Mouse (Mus musculus): ENCODE results near the gene Gm45337.

DNA sequence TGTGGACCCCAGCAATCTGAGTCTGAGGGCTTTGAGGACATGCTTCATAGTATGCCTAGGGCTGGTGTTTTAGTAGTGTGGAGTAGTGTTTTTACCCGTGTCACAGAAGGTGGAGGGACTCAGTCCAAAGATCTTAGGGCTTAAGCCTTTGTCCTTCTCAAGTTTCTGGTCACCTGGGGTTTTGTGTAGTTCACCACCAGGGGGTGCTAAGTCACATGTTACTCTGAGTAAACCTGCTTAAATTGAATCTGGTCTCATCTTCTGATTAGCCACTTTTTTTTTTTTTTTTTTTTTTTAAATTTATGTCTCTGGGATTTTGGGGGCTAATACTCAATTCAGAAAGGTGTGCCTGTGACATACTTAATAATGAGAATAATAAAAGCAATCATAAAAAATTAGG lies 1.6 kb upstream of the Gm45337 start:
- TF ChIP-seq CTCF (IDR thresholded peaks at IDR 0.05; ENCODE audit: extremely low read depth, insufficient read length, insufficient replicate concordance, low read depth, low read length), result no peak
- TF ChIP-seq POLR2A (IDR thresholded peaks at IDR 0.05; ENCODE audit: low read depth, low read length), result no peak
